Mouse (Mus musculus) Muller cell, postnatal 12 days (primary cell): ENCODE results near the gene Rasal3.
A peak's percentile ranks its signal among the peaks of the same experiment; 100 is the strongest.

ENCODE experiments used
- DNase-seq: peaks from one replicate; pipeline ENCODE4 v3.0.0-alpha.2; 2015; ENCODE audit errors: inconsistent ontology term

Rasal3 gene

DNA sequence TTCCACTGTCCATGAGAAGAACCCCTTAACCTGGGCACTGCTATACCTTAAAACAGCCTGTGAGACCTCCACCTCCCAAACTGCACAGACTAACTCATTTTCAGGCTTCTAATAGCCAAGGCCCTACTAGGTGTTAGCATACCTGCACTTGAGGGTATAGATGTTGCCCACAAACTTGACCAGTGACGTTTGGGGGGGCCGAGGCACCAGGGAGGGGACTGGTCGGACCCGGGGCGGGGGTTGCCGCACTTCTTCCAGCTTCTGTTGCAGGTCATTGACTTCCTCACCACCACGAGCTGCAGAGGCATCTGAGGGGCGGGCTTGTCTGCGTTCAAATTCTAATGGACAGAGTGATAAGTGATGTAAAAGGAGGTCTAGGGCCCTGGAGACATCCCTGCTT is 47.1 kb downstream of the Rasal3 start:
- DNase-seq, result no peak

DNA sequence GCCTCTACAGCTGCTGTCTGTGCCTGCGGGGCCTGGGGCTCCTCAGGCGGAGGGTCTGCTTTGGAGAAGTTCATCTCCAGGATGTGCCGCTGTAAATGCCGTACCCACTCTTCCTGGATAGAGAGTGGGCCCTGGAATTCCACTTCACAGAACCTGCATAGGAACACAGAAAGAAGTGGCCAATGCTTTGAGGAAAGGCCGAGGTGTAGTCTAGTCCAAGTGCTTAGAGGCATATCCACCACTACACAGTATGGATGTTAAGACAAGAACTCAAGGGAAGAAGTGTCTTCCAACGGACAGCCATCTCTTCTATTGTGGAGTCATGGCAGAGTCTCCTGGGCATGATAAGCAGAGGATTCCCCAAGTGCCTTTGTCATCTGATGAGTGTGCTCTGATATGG is 48.4 kb downstream of the Rasal3 start:
- DNase-seq, result no peak

DNA sequence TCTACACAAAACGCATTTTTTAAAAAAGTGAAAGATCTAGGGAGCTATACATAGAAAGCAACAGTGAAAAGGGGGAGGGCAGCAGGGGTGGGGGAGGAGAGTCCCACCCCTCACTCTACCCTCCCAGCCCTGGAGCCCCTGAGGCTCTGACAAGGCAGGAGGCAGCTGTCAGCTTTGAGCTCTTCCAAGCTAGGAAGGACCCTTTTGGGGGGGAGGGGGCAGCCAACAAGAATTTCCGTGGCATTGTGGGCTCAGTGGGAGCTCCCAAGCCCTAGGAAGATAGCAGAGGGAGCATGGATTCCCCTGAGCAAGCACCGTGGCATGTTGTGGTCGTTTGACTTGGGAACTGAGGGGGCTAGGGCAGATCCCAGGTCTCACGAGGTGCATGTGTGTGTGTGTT is 49.2 kb downstream of the Rasal3 start:
- peak; percentile 14 for DNase-seq

DNA sequence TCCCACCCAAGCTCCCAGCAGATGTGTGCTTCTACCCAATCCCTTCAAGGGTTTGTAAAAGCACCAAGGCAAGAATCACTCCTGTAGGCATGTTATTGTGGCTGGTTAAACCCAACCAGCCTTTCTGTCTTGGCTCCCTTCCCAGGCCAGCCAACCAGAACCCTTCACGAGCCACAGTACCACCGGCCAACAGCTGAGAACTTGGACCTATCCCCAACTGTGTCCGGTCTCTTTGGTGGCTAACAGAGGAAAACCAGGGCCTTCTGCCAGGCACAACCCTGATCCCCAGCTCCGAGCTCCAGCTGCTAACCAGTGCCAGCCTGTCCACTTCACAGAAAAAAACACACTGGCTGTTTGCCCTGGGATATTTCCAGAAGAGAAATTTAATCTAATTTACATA is 49.7 kb downstream of the Rasal3 start:
- DNase-seq, result peak; percentile 86

DNA sequence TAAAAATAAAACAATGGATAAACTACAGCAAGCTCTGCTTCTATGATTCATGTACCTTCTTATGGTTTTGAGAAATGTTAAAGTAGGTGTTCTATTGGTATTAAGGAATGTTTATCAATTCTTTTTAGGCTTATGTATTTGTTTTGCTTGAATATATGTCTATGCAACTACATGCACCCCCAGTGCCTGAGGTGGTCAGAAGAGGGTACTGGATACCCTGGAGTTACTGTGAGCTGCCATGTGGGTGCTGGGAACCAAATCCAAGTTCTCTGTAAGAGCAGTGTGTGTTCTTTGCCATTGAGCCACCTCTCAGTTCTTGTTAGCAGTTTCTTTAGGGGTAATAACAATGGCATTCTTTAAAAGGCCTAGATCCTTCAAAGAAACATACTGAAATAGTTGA is 51.7 kb downstream of the Rasal3 start:
- DNase-seq, result no peak

DNA sequence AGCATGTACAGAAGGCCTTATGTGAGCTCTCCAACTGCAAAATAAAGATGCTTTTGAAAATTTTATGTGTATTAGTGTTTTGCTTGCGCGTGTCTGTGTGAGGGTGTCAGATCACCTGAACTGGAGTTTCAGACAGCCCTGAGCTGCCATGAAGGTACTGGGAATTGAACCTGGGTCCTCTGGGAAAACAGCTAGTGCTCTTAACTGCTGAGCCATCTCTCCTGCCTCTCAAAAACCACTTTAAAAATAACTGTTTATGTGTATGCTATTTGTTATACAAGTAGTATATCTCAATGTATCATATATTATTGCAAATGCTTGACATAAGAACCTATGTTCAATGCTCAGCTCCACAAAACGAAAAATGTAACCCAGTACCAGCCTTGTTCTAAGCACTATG is 52.1 kb downstream of the Rasal3 start:
- DNase-seq, result no peak

DNA sequence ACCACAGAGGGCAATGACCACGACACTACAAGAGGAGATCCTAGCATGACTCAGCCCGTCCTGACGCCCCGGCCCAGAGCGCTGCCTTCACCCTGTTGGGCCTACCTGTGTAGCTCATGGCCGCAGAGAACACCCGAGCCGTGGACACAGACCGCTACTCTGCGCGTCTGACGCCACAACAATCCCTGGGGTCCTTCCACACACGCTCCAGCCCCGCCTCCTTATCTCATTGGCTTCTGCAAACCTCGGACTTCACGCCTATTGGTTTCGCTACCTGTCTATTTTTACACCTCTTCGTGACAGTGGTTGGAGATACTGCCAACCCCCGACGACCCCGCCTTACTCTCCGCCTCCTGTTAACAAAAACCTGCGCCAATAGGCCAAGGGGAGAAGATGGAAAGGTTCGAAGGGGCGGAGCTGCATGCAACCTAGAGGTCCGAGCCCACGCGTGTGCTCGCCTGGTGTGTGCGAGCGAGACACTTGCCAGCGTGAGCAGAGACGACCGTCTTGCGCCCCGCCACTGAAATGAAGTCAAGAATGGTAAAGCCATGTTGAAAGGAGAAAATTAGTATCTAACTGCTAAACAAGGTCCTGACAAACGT is 52.9 kb downstream of the Rasal3 start, which contains the start of gene Akap8l:
Gene Akap8l (minus strand): TSS at position 226 of the 602 bp plus-strand sequence.
- peak; percentile 97 for DNase-seq

DNA sequence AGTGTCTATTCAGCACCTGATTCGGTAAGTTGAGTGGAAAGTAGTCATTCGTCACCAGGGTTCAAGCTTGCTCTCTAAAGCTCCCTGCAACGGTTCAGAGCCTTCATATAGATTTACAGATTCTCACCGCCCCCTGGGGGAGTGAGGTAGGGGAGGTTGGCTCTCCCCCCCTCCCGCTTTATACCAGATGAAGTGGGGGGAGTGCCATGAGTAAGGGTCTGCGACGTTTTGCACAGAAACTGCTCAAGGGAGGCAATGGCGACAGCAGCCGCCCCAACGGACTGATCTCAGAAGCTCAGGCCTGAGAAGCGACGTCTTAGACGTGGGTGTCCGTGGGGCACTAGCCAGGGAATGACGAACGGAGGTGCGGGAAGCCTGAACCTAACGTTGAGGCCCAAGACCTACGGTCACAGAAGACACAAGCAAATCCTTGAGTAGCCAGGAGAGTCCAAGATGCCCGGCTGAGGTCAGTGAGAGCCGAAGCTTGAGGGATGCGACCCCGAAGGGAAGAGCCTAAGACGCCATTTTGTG is 53.5 kb downstream of the Rasal3 start:
- DNase-seq, result peak; percentile 42

DNA sequence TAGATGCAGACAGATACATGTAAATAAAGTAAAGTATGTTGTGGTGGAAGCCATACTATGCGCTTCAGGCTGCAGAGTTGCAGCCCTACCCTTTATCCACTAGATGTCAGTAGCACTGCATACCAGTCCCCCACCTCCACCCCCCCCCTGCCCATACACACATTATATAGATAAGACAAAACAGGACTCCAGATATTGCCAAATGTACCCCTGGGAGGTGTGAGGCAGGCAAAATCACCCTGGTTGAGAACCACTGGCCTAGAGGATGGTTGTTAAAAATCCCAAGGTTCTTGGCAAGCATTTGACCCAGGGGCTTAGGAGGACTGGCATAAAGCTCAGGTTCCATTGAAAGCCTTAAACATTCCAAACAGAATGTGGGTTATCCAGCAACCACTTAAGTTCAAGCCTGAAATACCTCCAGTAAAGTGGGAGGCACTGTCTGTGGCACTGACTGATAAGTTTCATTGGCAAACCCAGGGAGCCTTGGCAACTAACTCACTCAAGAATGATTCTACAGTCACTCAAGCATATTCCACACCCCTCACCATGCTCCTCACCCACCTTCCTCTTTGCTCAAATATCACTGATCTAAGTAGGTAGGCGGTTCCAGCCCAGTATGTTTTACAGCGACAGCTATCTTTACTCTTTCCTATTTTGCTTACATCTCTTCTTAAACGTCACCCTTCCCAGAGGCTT is 54.2 kb downstream of the Rasal3 start:
- peak; percentile 61 for DNase-seq

DNA sequence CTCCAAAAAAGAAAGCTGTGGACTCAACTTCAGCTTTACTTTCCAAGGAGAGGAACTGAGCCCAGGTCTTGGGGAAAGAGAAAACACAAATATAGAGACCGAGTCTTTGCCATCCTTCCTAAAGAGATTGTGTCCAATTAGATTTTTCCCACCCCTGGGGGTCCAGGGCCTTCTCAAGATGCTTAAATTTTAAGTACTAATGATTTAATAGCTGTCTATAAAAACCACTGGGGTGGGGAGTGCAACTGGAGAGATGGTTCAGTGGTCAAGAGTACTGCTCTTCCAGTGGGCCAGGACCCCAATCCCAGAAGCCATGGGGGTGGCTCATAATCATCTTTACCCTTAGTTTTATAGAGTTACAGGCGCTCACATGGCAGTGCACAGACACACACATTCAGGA is 55.0 kb downstream of the Rasal3 start:
- DNase-seq, result no peak

DNA sequence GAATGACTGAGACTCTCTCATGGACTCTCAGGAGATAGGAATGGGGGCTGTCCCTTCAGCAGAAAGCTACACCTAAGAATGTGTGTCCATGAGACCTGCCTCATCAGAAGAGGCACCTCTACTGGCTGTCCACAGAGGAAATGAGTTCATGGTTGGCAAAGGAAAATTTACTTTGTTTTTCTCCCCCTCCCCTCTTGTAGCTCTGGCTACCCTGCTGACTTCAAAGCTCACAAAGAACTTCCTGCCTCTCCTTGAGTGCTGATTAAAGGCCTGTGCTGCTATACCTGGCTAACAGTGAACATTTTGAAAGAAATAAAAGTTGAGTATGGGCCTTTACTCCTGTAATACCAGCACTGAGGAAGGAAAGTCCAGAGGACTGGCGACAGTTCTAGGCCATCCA is 62.3 kb downstream of the Rasal3 start:
- no peak for DNase-seq
